Mouse (Mus musculus): ENCODE data around the gene Cpne5. TPM values are rescaled to one million over a fixed set of nuclear protein-coding genes. Genes with fewer than 3 reads are reported as not detected.
A peak's percentile ranks its signal among the peaks of the same experiment; 100 is the strongest.

Cpne5 gene
- polyA plus RNA-seq, 1 experiment from 2014 or later, result 0.26 TPM

- DNase-seq (ENCODE audit: low read depth, low spot score) (no peak), ATAC-seq (no peak)
- CTCF ChIA-PET, result no interaction called here
- POLR2A ChIA-PET, result no interaction called here
- no peak for TF ChIP-seq CTCF (IDR thresholded peaks at IDR 0.05)
- in situ Hi-C loops (cut with MboI; ENCODE audit: low pct_unique_long_range_greater_than_20kb), result no loop called here
- no peaks in the 10 kb centered on the region for H3K27me3 ChIP-seq
Measured at GRCm38 (mm10) chr17:29147773-29148172, 90.2 kb downstream of the Cpne5 start.

GRCm38 (mm10) chr17:29147273-29147672 is 90.7 kb downstream of the Cpne5 start:
- no peaks in the 10 kb centered on the region for H3K27me3 ChIP-seq
- DNase-seq (ENCODE audit: low read depth, low spot score), result no peak
- TF ChIP-seq CTCF (IDR thresholded peaks at IDR 0.05), result no peak
- in situ Hi-C loops (cut with MboI; ENCODE audit: low pct_unique_long_range_greater_than_20kb), result no loop called here
- ChIA-PET CTCF (interaction anchor here (1.1 kb wide), 1 partner anchor 9 kb away, joined by 3 read pairs; no protein-coding TSS in a partner anchor), POLR2A (no interaction called here)
- no peak for ATAC-seq

- in situ Hi-C loops (cut with MboI; ENCODE audit: low pct_unique_long_range_greater_than_20kb), result no loop called here
- H3K27me3 ChIP-seq, result no peaks in the 10 kb centered on the region
- no peak for DNase-seq (ENCODE audit: low read depth, low spot score)
- CTCF ChIA-PET, result interaction anchor here (1.2 kb wide), 1 partner anchor 26 kb away, joined by 3 read pairs; no protein-coding TSS in a partner anchor
- no peak for TF ChIP-seq CTCF (IDR thresholded peaks at IDR 0.05)
- POLR2A ChIA-PET, result no interaction called here
- no peak for ATAC-seq
Measured at GRCm38 (mm10) chr17:29145101-29145500, 92.9 kb downstream of the Cpne5 start.

- CTCF ChIA-PET, result no interaction called here
- in situ Hi-C loops (cut with MboI; ENCODE audit: low pct_unique_long_range_greater_than_20kb), result no loop called here
- no peak for TF ChIP-seq CTCF (IDR thresholded peaks at IDR 0.05)
- POLR2A ChIA-PET, result no interaction called here
- no peaks in the 10 kb centered on the region for H3K27me3 ChIP-seq
- DNase-seq (ENCODE audit: low read depth, low spot score), result no peak
- ATAC-seq, result no peak
Measured at GRCm38 (mm10) chr17:29143266-29143665, 94.7 kb downstream of the Cpne5 start.

DNA sequence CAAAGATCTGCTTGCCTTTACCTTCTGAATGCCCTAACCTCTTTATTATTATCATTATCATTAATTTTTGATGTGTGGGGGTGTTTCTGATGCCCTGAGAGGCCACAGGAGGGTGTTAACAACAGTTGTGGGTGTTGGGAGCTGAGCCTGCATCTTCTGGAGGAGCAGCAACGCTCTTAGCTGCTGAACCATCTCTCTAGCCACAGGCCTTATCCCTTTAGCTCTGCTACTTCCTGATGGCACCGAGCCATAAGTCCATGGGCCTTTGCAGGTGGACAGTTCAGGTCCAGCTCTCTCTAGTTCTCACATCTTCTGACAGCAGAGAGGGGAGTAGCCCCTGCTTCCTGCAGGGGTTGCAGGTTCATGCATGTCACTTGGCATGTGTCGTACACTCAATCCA is 96.4 kb downstream of the Cpne5 start:
- DNase-seq (ENCODE audit: low read depth, low spot score) (no peak), ATAC-seq (no peak)
- no peaks in the 10 kb centered on the region for H3K27me3 ChIP-seq
- CTCF ChIA-PET, result no interaction called here
- POLR2A ChIA-PET, result no interaction called here
- in situ Hi-C loops (cut with MboI; ENCODE audit: low pct_unique_long_range_greater_than_20kb), result no loop called here
- TF ChIP-seq CTCF (IDR thresholded peaks at IDR 0.05), result no peak

GRCm38 (mm10) chr17:29137906-29138305 is 100.1 kb downstream of the Cpne5 start:
- ChIA-PET CTCF (no interaction called here), POLR2A (no interaction called here)
- DNase-seq (ENCODE audit: low read depth, low spot score) (no peak), ATAC-seq (no peak)
- no peaks in the 10 kb centered on the region for H3K27me3 ChIP-seq
- no peak for TF ChIP-seq CTCF (IDR thresholded peaks at IDR 0.05)
- in situ Hi-C loops (cut with MboI; ENCODE audit: low pct_unique_long_range_greater_than_20kb), result no loop called here

GRCm38 (mm10) chr17:29136236-29136635 is 101.7 kb downstream of the Cpne5 start:
- DNase-seq (ENCODE audit: low read depth, low spot score), result no peak
- no peak for TF ChIP-seq CTCF (IDR thresholded peaks at IDR 0.05)
- no peaks in the 10 kb centered on the region for H3K27me3 ChIP-seq
- in situ Hi-C loops (cut with MboI; ENCODE audit: low pct_unique_long_range_greater_than_20kb), result no loop called here
- ATAC-seq, result no peak
- POLR2A ChIA-PET, result no interaction called here
- CTCF ChIA-PET, result no interaction called here

DNA sequence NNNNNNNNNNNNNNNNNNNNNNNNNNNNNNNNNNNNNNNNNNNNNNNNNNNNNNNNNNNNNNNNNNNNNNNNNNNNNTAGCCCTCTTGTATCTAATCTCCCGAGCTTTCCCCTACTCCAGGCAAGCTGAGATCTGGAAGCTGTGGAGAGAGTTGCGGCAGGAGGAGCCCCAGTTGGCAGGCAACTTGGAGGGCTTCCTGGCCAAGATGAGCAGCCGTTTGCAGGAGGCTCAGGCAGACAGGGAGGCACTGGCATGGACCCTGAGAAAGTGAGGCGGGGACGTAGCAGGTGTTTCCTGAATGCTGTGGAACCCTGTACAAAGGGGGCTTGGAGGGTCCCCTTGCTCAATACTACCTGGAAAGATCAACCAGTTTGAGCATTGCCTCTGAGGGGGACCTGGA is 102.9 kb downstream of the Cpne5 start:
- ATAC-seq (no peak), DNase-seq (ENCODE audit: low read depth, low spot score) (no peak)
- TF ChIP-seq CTCF (IDR thresholded peaks at IDR 0.05), result no peak
- in situ Hi-C loops (cut with MboI; ENCODE audit: low pct_unique_long_range_greater_than_20kb), result no loop called here
- ChIA-PET CTCF (no interaction called here), POLR2A (no interaction called here)
- H3K27me3 ChIP-seq, result no peaks in the 10 kb centered on the region

DNA sequence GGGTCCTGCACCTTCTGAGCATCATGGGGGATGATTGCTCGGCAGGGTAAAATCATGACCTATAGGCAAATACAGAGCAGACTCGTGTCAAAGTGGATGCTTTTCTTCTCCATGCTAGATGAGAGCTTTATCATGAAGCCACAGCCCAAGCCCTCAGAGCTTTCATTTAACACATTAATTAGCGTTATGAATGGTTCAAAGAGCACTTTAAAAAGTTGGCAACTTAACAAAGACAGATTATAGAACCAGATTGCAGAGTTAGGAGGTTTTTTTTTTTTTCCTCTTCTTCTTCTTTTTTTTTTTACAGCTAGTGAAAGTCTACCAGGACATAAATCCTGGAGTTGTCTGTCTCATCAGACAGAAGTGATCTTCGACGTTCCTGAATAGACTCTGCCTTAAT is 108.6 kb downstream of the Cpne5 start:
- no peak for TF ChIP-seq CTCF (IDR thresholded peaks at IDR 0.05)
- CTCF ChIA-PET, result no interaction called here
- in situ Hi-C loops (cut with MboI; ENCODE audit: low pct_unique_long_range_greater_than_20kb), result no loop called here
- ATAC-seq, result no peak
- no peaks in the 10 kb centered on the region for H3K27me3 ChIP-seq
- POLR2A ChIA-PET, result interaction anchor here (0.6 kb wide), 1 partner anchor 215 kb away, joined by 3 read pairs; no protein-coding TSS in a partner anchor
- DNase-seq (ENCODE audit: low read depth, low spot score), result no peak

GRCm38 (mm10) chr17:29126561-29126960 is 111.4 kb downstream of the Cpne5 start:
- POLR2A ChIA-PET, result no interaction called here
- CTCF ChIA-PET, result interaction anchor here (1.2 kb wide), 1 partner anchor 31 kb away, joined by 4 read pairs; no protein-coding TSS in a partner anchor
- ATAC-seq (no peak), DNase-seq (ENCODE audit: low read depth, low spot score) (no peak)
- TF ChIP-seq CTCF (IDR thresholded peaks at IDR 0.05), result no peak
- in situ Hi-C loops (cut with MboI; ENCODE audit: low pct_unique_long_range_greater_than_20kb), result no loop called here
- no peaks in the 10 kb centered on the region for H3K27me3 ChIP-seq

DNA sequence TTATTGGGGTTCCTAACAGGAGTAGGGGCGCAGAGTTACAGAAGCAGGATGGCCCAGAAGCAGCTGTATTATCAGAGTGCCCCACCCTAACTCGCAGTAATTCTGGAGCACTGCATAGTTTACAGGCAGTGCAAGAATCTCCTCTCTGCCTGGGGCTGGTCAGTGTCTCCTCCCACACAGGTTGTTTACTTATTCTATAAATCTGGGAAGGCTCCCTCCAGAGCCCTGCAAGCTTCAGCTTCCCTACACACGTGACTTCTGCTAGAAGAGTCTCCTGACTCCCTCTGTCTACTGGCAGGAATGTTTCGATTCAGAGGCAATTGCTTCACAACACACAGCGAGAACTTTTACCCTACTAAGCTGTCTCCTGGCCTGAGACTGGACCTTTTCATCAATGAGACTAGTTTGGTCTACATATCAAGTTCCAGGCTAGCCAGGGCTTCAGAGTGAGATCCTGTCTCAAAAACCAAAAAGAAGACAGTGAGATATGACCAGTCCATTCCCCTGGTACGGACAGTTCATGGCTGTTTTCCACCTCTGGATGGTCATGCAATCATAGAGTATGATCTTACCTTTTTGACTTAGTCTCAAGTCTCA is 114.3 kb downstream of the Cpne5 start:
- CTCF ChIA-PET, result interaction anchor here (1.3 kb wide), 1 partner anchor 31 kb away, joined by 5 read pairs; no protein-coding TSS in a partner anchor
- POLR2A ChIA-PET, result interaction anchor here (1.0 kb wide), 1 partner anchor 83 kb away, joined by 3 read pairs; no protein-coding TSS in a partner anchor
- ATAC-seq (peak; percentile 68), DNase-seq (ENCODE audit: low read depth, low spot score) (peak; percentile 71)
- in situ Hi-C loops (cut with MboI; ENCODE audit: low pct_unique_long_range_greater_than_20kb), result no loop called here
- H3K27me3 ChIP-seq, result no peaks in the 10 kb centered on the region
- TF ChIP-seq CTCF (IDR thresholded peaks at IDR 0.05), result no peak

GRCm38 (mm10) chr17:29122817-29123216 is 115.2 kb downstream of the Cpne5 start:
- ChIA-PET POLR2A (no interaction called here), CTCF (interaction anchor here (0.8 to 1.3 kb wide), 3 partner anchors 29 to 124 kb away, joined by 3 to 5 read pairs (median 4); no protein-coding TSS in a partner anchor)
- no peak for TF ChIP-seq CTCF (IDR thresholded peaks at IDR 0.05)
- H3K27me3 ChIP-seq, result no peaks in the 10 kb centered on the region
- ATAC-seq (no peak), DNase-seq (ENCODE audit: low read depth, low spot score) (peak; percentile 94)
- in situ Hi-C loops (cut with MboI; ENCODE audit: low pct_unique_long_range_greater_than_20kb), result no loop called here

All from Patski (cell line).